Mouse (Mus musculus): ENCODE measurements around the gene Rab4a. TPM values are rescaled to one million over a fixed set of nuclear protein-coding genes. Genes with fewer than 3 reads are reported as not detected.
"Not testable (repeated sequence)": the region's sequence is repeated elsewhere in the genome, so short reads cannot be mapped to it uniquely, and the experiment has no call there.

The Rab4a gene
- polyA plus RNA-seq, 1 experiment from 2014 or later = 68.9 TPM

GRCm38 (mm10) chr8:123806374-123806935, 670 bp downstream of the Rab4a start:
- H3K27me3 ChIP-seq (ENCODE audit: insufficient read depth, poor library complexity, severe bottlenecking) = no peaks in the 10 kb centered on the region
- H3K27ac ChIP-seq = peak overlapping the region; percentile 95
- no peaks in the 10 kb centered on the region for H3K9me3 ChIP-seq
- H3K36me3 ChIP-seq = no peaks in the 10 kb centered on the region
- H3K4me1 ChIP-seq = peaks cover 31% of the 10 kb centered on the region
- DNase-seq (ENCODE audit: low spot score) = no peak
- WGBS = 3% methylated on average over 12 of the region's 12 CpGs
- peak overlapping the region; percentile 93 for H3K4me3 ChIP-seq

- Histone ChIP-seq H3K4me1 (peaks cover 31% of the 10 kb centered on the region), H3K27ac (peak overlapping the region; percentile 95), H3K4me3 (peak overlapping the region; percentile 93), H3K9me3 (no peaks in the 10 kb centered on the region), H3K27me3 (ENCODE audit: insufficient read depth, poor library complexity, severe bottlenecking) (no peaks in the 10 kb centered on the region), H3K36me3 (no peaks in the 10 kb centered on the region)
- 6% methylated on average over 14 of the region's 14 CpGs for WGBS
- peak; percentile 90 for DNase-seq (ENCODE audit: low spot score)
Observed at GRCm38 (mm10) chr8:123807024-123807431, 1.2 kb downstream of the Rab4a start.

GRCm38 (mm10) chr8:123807852-123808573, 2.2 kb downstream of the Rab4a start:
- DNase-seq (ENCODE audit: low spot score) = no peak
- H3K4me3 ChIP-seq = no peak overlapping the region
- H3K9me3 ChIP-seq = no peaks in the 10 kb centered on the region
- H3K4me1 ChIP-seq = peaks cover 31% of the 10 kb centered on the region
- H3K27me3 ChIP-seq (ENCODE audit: insufficient read depth, poor library complexity, severe bottlenecking) = no peaks in the 10 kb centered on the region
- 74% methylated on average over 6 of the region's 6 CpGs for WGBS
- no peaks in the 10 kb centered on the region for H3K36me3 ChIP-seq
- H3K27ac ChIP-seq = no peak overlapping the region

- no peaks in the 10 kb centered on the region for H3K27me3 ChIP-seq (ENCODE audit: insufficient read depth, poor library complexity, severe bottlenecking)
- H3K4me1 ChIP-seq = peaks cover 37% of the 10 kb centered on the region
- no peak overlapping the region for H3K4me3 ChIP-seq
- 79% methylated on average over 7 of the region's 7 CpGs for WGBS
- DNase-seq (ENCODE audit: low spot score) = no peak
- no peaks in the 10 kb centered on the region for H3K9me3 ChIP-seq
- no peak overlapping the region for H3K27ac ChIP-seq
- H3K36me3 ChIP-seq = no peaks in the 10 kb centered on the region
Observed at GRCm38 (mm10) chr8:123808671-123809070, 2.9 kb downstream of the Rab4a start.

- DNase-seq (ENCODE audit: low spot score); H3K4me3 ChIP-seq; H3K27ac ChIP-seq; H3K27me3 ChIP-seq (ENCODE audit: insufficient read depth, poor library complexity, severe bottlenecking); H3K9me3 ChIP-seq; H3K36me3 ChIP-seq: not testable (repeated sequence)
- WGBS = 85% methylated on average over 4 of the region's 4 CpGs
- H3K4me1 ChIP-seq = peaks cover 44% of the 10 kb centered on the region
Observed at GRCm38 (mm10) chr8:123809342-123809741, 3.6 kb downstream of the Rab4a start.

GRCm38 (mm10) chr8:123812227-123812626, 6.4 kb downstream of the Rab4a start:
- H3K36me3 ChIP-seq = peaks cover 3% of the 10 kb centered on the region; the same call in 1 of the 2 replicates
- peaks cover 44% of the 10 kb centered on the region for H3K4me1 ChIP-seq
- H3K27ac ChIP-seq = no peak overlapping the region
- no peaks in the 10 kb centered on the region for H3K27me3 ChIP-seq (ENCODE audit: insufficient read depth, poor library complexity, severe bottlenecking)
- H3K4me3 ChIP-seq = no peak overlapping the region
- 81% methylated on average over 5 of the region's 5 CpGs for WGBS
- H3K9me3 ChIP-seq = no peaks in the 10 kb centered on the region
- no peak for DNase-seq (ENCODE audit: low spot score)

- Histone ChIP-seq H3K27me3 (ENCODE audit: insufficient read depth, poor library complexity, severe bottlenecking) (no peaks in the 10 kb centered on the region), H3K27ac (0 out of 2 replicates have a peak overlapping the region, but pooled peaks have one; percentile 42), H3K36me3 (peaks cover 8% of the 10 kb centered on the region; the same call in 1 of the 2 replicates), H3K9me3 (no peaks in the 10 kb centered on the region), H3K4me3 (no peak overlapping the region), H3K4me1 (peaks cover 39% of the 10 kb centered on the region)
- WGBS = 81% methylated on average over 16 of the region's 16 CpGs
- no peak for DNase-seq (ENCODE audit: low spot score)
Observed at GRCm38 (mm10) chr8:123813173-123813891, 7.5 kb downstream of the Rab4a start.

- H3K9me3 ChIP-seq = no peaks in the 10 kb centered on the region
- peaks cover 36% of the 10 kb centered on the region for H3K4me1 ChIP-seq
- no peak for DNase-seq (ENCODE audit: low spot score)
- H3K27ac ChIP-seq = 0 out of 2 replicates have a peak overlapping the region, but pooled peaks have one; percentile 42
- 82% methylated on average over 4 of the region's 4 CpGs for WGBS
- H3K36me3 ChIP-seq = peaks cover 14% of the 10 kb centered on the region; the same call in 1 of the 2 replicates
- H3K27me3 ChIP-seq (ENCODE audit: insufficient read depth, poor library complexity, severe bottlenecking) = no peaks in the 10 kb centered on the region
- no peak overlapping the region for H3K4me3 ChIP-seq
Observed at GRCm38 (mm10) chr8:123813892-123814266, 8.1 kb downstream of the Rab4a start.

- Histone ChIP-seq H3K27me3 (ENCODE audit: insufficient read depth, poor library complexity, severe bottlenecking) (no peaks in the 10 kb centered on the region), H3K36me3 (peaks cover 23% of the 10 kb centered on the region), H3K4me1 (peaks cover 34% of the 10 kb centered on the region), H3K9me3 (no peaks in the 10 kb centered on the region), H3K4me3 (no peak overlapping the region), H3K27ac (0 out of 2 replicates have a peak overlapping the region, but pooled peaks have one; percentile 23)
- DNase-seq (ENCODE audit: low spot score) = no peak
- 44% methylated on average over 11 of the region's 11 CpGs for WGBS
Observed at GRCm38 (mm10) chr8:123815325-123815724, 9.5 kb downstream of the Rab4a start.

- H3K36me3 ChIP-seq = peaks cover 23% of the 10 kb centered on the region
- 83% methylated on average over 8 of the region's 8 CpGs for WGBS
Observed at GRCm38 (mm10) chr8:123816939-123817338, 11.2 kb downstream of the Rab4a start.

GRCm38 (mm10) chr8:123817747-123818146, 12.0 kb downstream of the Rab4a start:
- H3K27me3 ChIP-seq (ENCODE audit: insufficient read depth, poor library complexity, severe bottlenecking) = no peaks in the 10 kb centered on the region
- WGBS = 84% methylated on average over 11 of the region's 11 CpGs
- peaks cover 34% of the 10 kb centered on the region for H3K4me1 ChIP-seq
- no peak overlapping the region for H3K27ac ChIP-seq
- no peaks in the 10 kb centered on the region for H3K9me3 ChIP-seq
- no peak for DNase-seq (ENCODE audit: low spot score)
- peaks cover 31% of the 10 kb centered on the region for H3K36me3 ChIP-seq
- no peak overlapping the region for H3K4me3 ChIP-seq

More at GRCm38 (mm10) chr8:123816939-123817338, 11.2 kb downstream of the Rab4a start:
- DNase-seq (ENCODE audit: low spot score) = no peak
- no peaks in the 10 kb centered on the region for H3K27me3 ChIP-seq (ENCODE audit: insufficient read depth, poor library complexity, severe bottlenecking)
- no peak overlapping the region for H3K27ac ChIP-seq
- peaks cover 34% of the 10 kb centered on the region for H3K4me1 ChIP-seq
- H3K9me3 ChIP-seq = no peaks in the 10 kb centered on the region
- no peak overlapping the region for H3K4me3 ChIP-seq

GRCm38 (mm10) chr8:123819683-123820610, 14.2 kb downstream of the Rab4a start:
- no peaks in the 10 kb centered on the region for H3K9me3 ChIP-seq
- WGBS = 90% methylated on average over 19 of the region's 19 CpGs
- H3K4me1 ChIP-seq = peaks cover 17% of the 10 kb centered on the region
- H3K36me3 ChIP-seq = peaks cover 49% of the 10 kb centered on the region
- no peaks in the 10 kb centered on the region for H3K27me3 ChIP-seq (ENCODE audit: insufficient read depth, poor library complexity, severe bottlenecking)
- H3K4me3 ChIP-seq = no peak overlapping the region
- DNase-seq (ENCODE audit: low spot score) = no peak
- no peak overlapping the region for H3K27ac ChIP-seq
